Mouse (Mus musculus) kidney, embryonic 16.5 days (tissue): ENCODE data around the gene Ift122. TPM values are rescaled to one million over a fixed set of nuclear protein-coding genes. Genes with fewer than 3 reads are reported as not detected.
A peak's percentile ranks its signal among the peaks of the same experiment; 100 is the strongest.

Experiments used
- ATAC-seq: fragments of 200-750 bp; cut with Nextera tagmentation; 2 replicates; pipeline ENCODE4 v1.8.0; 2017; ENCODE audit warnings: moderate TSS enrichment; ENCODE audit not compliant: low FRiP score, low TSS enrichment
- H3K27ac ChIP-seq: fragments of 300-500 bp; sonication (generic); 2 replicates; pipeline ENCODE4 v1.5.1; 2014; ENCODE audit warnings: low read length
- H3K27me3 ChIP-seq: fragments of 300-500 bp; sonication (generic); 2 replicates; pipeline ENCODE4 v1.6.1; 2014; ENCODE audit warnings: low read length, control low read depth, mixed read lengths; ENCODE audit not compliant: insufficient read depth
- H3K36me3 ChIP-seq: fragments of 300-500 bp; sonication (generic); 2 replicates; pipeline ENCODE4 v1.6.1; 2014; ENCODE audit warnings: low read length, control low read depth, mixed read lengths; ENCODE audit not compliant: insufficient read depth
- H3K4me1 ChIP-seq: fragments of 300-500 bp; sonication (generic); 2 replicates; pipeline ENCODE4 v1.6.1; 2014; ENCODE audit warnings: low read length, control low read depth, mixed read lengths; ENCODE audit not compliant: insufficient read depth
- H3K4me2 ChIP-seq: fragments of 300-500 bp; sonication (generic); replicated peaks from 2 replicates; pipeline ENCODE4 v1.6.1; 2014; ENCODE audit warnings: low read depth, low read length
- H3K4me3 ChIP-seq: fragments of 300-500 bp; sonication (generic); 2 replicates; pipeline ENCODE4 v1.5.1; 2014; ENCODE audit warnings: mild to moderate bottlenecking, low read length
- H3K9ac ChIP-seq: fragments of 300-500 bp; sonication (generic); replicated peaks from 2 replicates; pipeline ENCODE4 v1.6.1; 2014; ENCODE audit warnings: low read length
- H3K9me3 ChIP-seq: fragments of 300-500 bp; sonication (generic); 2 replicates; pipeline ENCODE4 v1.6.1; 2016; ENCODE audit warnings: low read length, control low read depth
- WGBS: fragments of 180-500 bp; shearing (Covaris S2); extraction: QIAGEN DNeasy Blood & Tissue Kit; methylation state at CpG from one replicate; pipeline ENCODE4 v1.1.7; 2014; 5-methylcytosine and 5-hydroxymethylcytosine counted together
- polyA plus RNA-seq: library from polyadenylated mRNA; unstranded; fragments of >200 nt; fragmentation: Nextera tagmentation; extraction: Ambion mirVana; gene quantifications from 2 replicates; pipeline ENCODE4 v1.2.1, GENCODE M21; 2015

Ift122 gene
- 38.4 and 40.1 TPM in 2 replicates for polyA plus RNA-seq

GRCm38 (mm10) chr6:115853091-115853813, at the start of gene Ift122, which contains the start of gene Mbd4:
TSS of gene Ift122 (plus strand) at chr6:115853470.
TSS of gene Mbd4 (minus strand) at chr6:115853371.
- H3K9me3 ChIP-seq, result no peaks in the 10 kb centered on the region
- under 1% methylated on average over 51 of the region's 51 CpGs for WGBS

GRCm38 (mm10) chr6:115803541-115804382, 49.5 kb upstream of the Ift122 start:
- ATAC-seq, result peak; percentile 76
- Histone ChIP-seq H3K9me3 (no peaks in the 10 kb centered on the region), H3K27me3 (no peaks in the 10 kb centered on the region), H3K9ac (no peak overlapping the region), H3K36me3 (peaks cover 66% of the 10 kb centered on the region), H3K27ac (peak overlapping the region; percentile 49; the same call in 1 of the 2 replicates), H3K4me2 (no peak overlapping the region), H3K4me1 (peaks cover 15% of the 10 kb centered on the region), H3K4me3 (no peak overlapping the region)
- WGBS, result 38% methylated on average over 16 of the region's 16 CpGs

More at GRCm38 (mm10) chr6:115853091-115853813, at the start of gene Ift122, which contains the start of gene Mbd4:
- H3K4me1 ChIP-seq, result peaks cover 17% of the 10 kb centered on the region
- peak within 1 kb of the TSS; percentile 60 for H3K4me2 ChIP-seq
- peak within 1 kb of the TSS; percentile 92 for H3K27ac ChIP-seq
- H3K27me3 ChIP-seq, result no peaks in the 10 kb centered on the region
- H3K36me3 ChIP-seq, result peaks cover 11% of the 10 kb centered on the region; the same call in 1 of the 2 replicates
- H3K9ac ChIP-seq, result peak within 1 kb of the TSS; percentile 70
- ATAC-seq, result peak; percentile 99
- H3K4me3 ChIP-seq, result peak within 1 kb of the TSS; percentile 62

GRCm38 (mm10) chr6:115804432-115805192, 48.7 kb upstream of the Ift122 start:
- Histone ChIP-seq H3K9ac (no peak overlapping the region), H3K36me3 (peaks cover 59% of the 10 kb centered on the region), H3K9me3 (no peaks in the 10 kb centered on the region), H3K27me3 (no peaks in the 10 kb centered on the region), H3K4me2 (no peak overlapping the region), H3K4me1 (peaks cover 15% of the 10 kb centered on the region), H3K4me3 (no peak overlapping the region), H3K27ac (no peak overlapping the region)
- no peak for ATAC-seq
- WGBS, result 67% methylated on average over 10 of the region's 10 CpGs

DNA sequence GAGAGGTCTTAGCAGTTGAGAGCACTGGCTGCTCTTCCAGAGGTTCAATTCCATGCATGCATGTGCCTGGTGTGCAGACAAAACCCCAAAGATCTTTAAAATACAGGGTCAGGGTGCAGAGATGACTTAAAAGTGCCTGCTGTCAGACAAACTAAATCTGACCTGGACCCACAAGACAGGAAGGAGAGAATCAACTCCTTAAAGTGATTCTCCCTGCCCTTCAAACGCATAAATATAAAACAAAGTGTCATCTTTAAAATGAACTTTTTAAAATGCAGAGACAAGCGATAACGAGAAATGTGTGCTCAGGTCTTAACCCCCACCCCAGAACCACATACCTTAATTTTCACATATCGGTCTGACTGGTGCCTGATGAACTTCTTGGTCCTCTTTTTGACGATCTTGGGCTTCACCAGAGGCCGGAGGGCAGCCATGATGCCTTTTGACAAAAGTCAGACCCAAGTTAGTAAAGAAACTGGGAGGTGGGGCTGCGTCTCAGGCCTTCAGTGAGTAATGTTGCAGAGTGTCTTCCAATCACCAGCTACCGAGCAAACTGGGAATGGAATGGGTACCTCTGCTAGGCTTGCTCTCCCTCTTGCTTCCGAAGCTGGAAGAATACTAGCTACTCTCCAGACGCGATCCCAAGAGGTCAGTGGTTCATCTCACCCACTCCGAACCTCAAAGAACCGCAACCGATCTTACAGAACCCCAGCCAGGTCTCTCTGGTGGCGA, 45.6 kb upstream of the Ift122 start:
- Histone ChIP-seq H3K27me3 (no peaks in the 10 kb centered on the region), H3K4me2 (peak overlapping the region; percentile 95), H3K9me3 (no peaks in the 10 kb centered on the region), H3K27ac (peak overlapping the region; percentile 95), H3K9ac (peak overlapping the region; percentile 98), H3K36me3 (peaks cover 40% of the 10 kb centered on the region), H3K4me1 (peaks cover 15% of the 10 kb centered on the region), H3K4me3 (peak overlapping the region; percentile 95)
- WGBS, result 2% methylated on average over 15 of the region's 15 CpGs
- no peak for ATAC-seq

- Histone ChIP-seq H3K27ac (peak overlapping the region; percentile 95), H3K4me3 (peak overlapping the region; percentile 95), H3K27me3 (no peaks in the 10 kb centered on the region), H3K4me1 (peaks cover 15% of the 10 kb centered on the region), H3K9me3 (no peaks in the 10 kb centered on the region), H3K9ac (peak overlapping the region; percentile 98), H3K36me3 (peaks cover 38% of the 10 kb centered on the region), H3K4me2 (peak overlapping the region; percentile 95)
- ATAC-seq, result no peak
- WGBS, result 0% methylated on average over 22 of the region's 22 CpGs
Measured at GRCm38 (mm10) chr6:115808196-115808487, 45.1 kb upstream of the Ift122 start.

DNA sequence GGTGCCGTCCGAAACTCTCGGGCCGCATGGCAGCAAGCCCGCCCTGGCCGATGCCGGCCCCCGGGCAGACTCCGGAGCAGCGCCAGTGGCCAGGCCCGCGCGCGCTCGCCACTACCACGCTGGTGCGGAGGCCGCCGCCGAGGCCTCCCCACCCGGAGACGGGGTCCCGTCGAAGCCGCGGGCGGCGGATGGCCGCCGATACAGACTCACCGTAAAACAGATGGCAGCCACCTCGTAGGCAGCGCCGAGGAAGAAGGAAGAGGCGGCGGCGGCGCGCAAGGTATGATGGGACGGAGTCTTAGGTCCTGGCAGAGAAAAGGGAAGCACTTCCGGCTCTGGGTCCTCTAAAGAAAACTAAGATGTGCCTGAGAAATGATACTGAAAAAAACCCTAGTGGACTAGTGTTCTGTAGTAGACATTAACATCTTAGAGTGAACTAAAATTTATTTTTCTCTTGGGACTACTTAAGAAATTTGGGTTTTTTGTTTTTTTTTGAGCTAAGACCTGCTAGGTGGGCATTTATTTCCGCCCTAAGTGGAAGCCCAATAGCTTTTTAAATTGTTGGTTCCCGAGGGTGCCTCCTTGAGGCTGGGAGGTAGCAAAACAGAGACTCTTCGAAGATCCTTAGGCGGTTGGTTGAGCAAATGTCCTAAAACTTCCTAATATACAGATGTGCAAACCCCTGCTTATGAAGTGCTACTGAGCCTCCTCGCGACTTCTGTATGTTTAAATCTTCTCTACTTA, 44.6 kb upstream of the Ift122 start, which contains the start of gene Rpl32:
Rpl32 (minus strand) TSS at position 260 of the 744 bp plus-strand sequence.
- H3K9ac ChIP-seq, result peak within 1 kb of the TSS; percentile 98
- H3K27me3 ChIP-seq, result no peaks in the 10 kb centered on the region
- H3K27ac ChIP-seq, result peak within 1 kb of the TSS; percentile 95
- peak within 1 kb of the TSS; percentile 95 for H3K4me2 ChIP-seq
- WGBS, result under 1% methylated on average over 47 of the region's 47 CpGs
- H3K9me3 ChIP-seq, result no peaks in the 10 kb centered on the region
- peak; percentile 78; the same call in 1 of the 2 replicates for ATAC-seq
- H3K4me1 ChIP-seq, result peaks cover 15% of the 10 kb centered on the region
- H3K36me3 ChIP-seq, result peaks cover 36% of the 10 kb centered on the region
- peak within 1 kb of the TSS; percentile 95 for H3K4me3 ChIP-seq

GRCm38 (mm10) chr6:115811606-115812005, 41.7 kb upstream of the Ift122 start:
- peaks cover 8% of the 10 kb centered on the region for H3K4me1 ChIP-seq

DNA sequence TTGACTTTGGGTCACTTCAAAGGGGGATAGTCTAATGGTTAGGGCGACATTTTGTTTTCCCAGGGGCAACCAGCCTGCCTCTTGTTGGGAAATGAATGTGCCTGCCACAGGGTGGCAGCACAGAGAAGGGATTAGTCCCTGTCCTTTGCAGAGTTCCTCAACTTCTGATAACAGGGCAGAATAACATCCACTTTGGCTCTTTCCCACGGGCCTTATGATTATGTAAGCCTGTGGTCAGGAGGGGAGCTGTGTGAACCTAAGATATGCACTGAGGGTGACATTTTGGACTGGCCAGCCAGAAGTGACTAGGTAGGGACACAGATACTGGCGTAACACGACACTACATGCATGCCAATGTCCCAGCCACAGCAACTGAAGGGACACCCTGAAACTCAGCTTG, 39.2 kb upstream of the Ift122 start:
- Histone ChIP-seq H3K4me3 (no peak overlapping the region), H3K27me3 (no peaks in the 10 kb centered on the region), H3K9ac (no peak overlapping the region), H3K36me3 (no peaks in the 10 kb centered on the region), H3K4me1 (no peaks in the 10 kb centered on the region), H3K9me3 (no peaks in the 10 kb centered on the region), H3K4me2 (no peak overlapping the region), H3K27ac (no peak overlapping the region)
- 30% methylated on average over 4 of the region's 4 CpGs for WGBS
- peak; percentile 47 for ATAC-seq

More at GRCm38 (mm10) chr6:115811606-115812005, 41.7 kb upstream of the Ift122 start:
- Histone ChIP-seq H3K4me3 (no peak overlapping the region), H3K9me3 (no peaks in the 10 kb centered on the region), H3K27me3 (no peaks in the 10 kb centered on the region), H3K27ac (no peak overlapping the region), H3K9ac (no peak overlapping the region), H3K4me2 (no peak overlapping the region), H3K36me3 (peaks cover 9% of the 10 kb centered on the region)
- WGBS, result 69% methylated on average over 8 of the region's 8 CpGs
- ATAC-seq, result no peak
